Mouse (Mus musculus) skeletal muscle tissue, adult 2 months (tissue): ENCODE measurements at regions not wholly inside any gene's neighbourhood (a gene's known extent, or its start where the extent isn't known, plus 50 kb on each side); places are given as distances from the start of the nearest gene placed in this dataset.
"Not testable (repeated sequence)": the region's sequence is repeated elsewhere in the genome, so short reads cannot be mapped to it uniquely, and the experiment has no call there.

ENCODE experiments used
- DNase-seq: peaks from one replicate; pipeline ENCODE4 v3.0.0-alpha.2; 2012; ENCODE audit warnings: low read depth, low spot score

GRCm38 (mm10) chr12:32122915-32123314 is 61.8 kb upstream of the Prkar2b start:
- no peak for DNase-seq

GRCm38 (mm10) chr12:32122007-32122406 is 60.9 kb upstream of the Prkar2b start:
- not testable (repeated sequence) for DNase-seq

GRCm38 (mm10) chr12:32112691-32113090 is 51.6 kb upstream of the Prkar2b start:
- DNase-seq, result no peak

GRCm38 (mm10) chr12:32111508-32112119 is 50.5 kb upstream of the Prkar2b start:
- DNase-seq, result no peak

- peak; percentile 31 for DNase-seq
Measured at GRCm38 (mm10) chr12:32110903-32111302, 49.8 kb upstream of the Prkar2b start.
